Mouse (Mus musculus): Measurements from ENCODE around the gene Smad9. TPM values are rescaled to one million over a fixed set of nuclear protein-coding genes. Genes with fewer than 3 reads are reported as not detected.

Smad9 gene
- total RNA-seq (2022): 1 to 10 TPM; 8.4 to 8.6 (median 8.5) TPM

DNA sequence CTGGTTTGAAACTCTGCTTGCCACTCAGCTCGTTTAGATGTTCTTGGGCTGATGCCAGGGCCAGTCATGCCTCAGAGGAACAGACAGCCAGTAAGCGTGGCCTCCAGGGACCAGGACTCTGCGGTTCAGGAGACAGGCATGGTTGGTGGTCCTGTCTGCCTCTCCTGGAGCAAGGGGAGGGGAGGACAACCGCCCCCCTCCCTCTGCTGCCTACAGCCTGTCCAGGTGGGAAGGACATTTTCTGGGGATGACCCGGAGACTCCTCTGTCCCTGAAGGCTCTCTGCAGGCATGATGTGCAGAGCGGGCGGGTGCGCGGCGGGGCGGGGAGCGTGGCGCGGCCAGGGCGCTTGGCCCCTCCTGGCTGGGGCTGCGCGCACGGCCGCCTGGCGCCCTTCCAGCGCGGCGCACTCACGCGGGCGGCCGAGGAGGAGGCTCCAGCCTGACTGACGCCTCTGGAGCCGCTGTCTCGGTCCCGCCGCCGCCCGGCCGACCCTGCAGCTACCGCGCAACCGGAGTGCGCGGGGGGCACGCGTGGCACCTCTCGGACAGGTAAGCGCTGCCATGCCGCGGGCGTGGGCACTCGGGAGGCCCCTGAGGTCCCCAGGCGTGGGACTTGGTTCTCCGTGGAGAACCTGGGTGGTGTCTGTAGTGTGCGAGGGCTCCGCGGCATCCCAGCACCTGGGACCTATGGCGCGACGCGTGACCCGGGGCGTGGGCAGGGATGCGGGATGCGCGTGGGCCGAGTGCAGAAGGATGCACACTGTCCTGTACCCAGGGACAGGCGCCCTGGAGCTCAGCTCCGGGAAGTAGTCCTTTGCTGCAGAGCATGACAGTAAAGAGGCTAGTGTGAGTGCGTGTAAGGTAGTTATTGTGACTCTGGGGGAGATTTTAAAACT, at the start of gene Smad9:
Smad9 (plus strand) TSS at position 438 of the 897 bp plus-strand sequence.
- peak; percentile 35 to 60 for DNase-seq (ENCODE audit: low spot score in 2 of 2)

- no peak for DNase-seq (ENCODE audit: low spot score in 2 of 2)
These were observed 46.4 kb upstream of the Smad9 start for GRCm38 (mm10) chr3:54708972-54709371.

GRCm38 (mm10) chr3:54714253-54714652, 41.1 kb upstream of the Smad9 start, which contains the start of gene Gm21958:
Gene Gm21958 (minus strand): TSS chr3:54714353.
- DNase-seq (ENCODE audit: low spot score in 2 of 2): no peak

GRCm38 (mm10) chr3:54715461-54715860, 39.9 kb upstream of the Smad9 start:
- no peak for DNase-seq (ENCODE audit: low spot score in 2 of 2)

DNA sequence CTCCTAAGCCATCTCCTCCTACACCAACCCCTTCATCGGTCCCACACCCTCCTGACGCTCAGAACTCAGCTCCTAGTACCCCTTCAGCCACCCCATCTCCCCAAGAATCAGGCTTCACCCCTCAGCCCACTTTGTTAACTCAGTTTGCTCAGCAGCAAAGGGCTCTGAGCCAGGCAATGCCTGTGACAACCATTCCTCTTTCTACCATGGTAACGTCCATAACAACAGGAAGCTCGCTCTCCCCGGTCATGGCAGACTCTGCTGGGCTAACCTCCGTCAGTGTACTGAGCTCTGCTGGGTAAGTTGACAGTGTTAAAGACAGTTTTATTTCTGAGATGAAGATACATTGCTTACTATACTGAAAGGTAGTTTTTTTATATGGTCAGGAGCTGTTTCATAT, 38.0 kb upstream of the Smad9 start:
- DNase-seq (ENCODE audit: low spot score in 2 of 2): no peak

DNA sequence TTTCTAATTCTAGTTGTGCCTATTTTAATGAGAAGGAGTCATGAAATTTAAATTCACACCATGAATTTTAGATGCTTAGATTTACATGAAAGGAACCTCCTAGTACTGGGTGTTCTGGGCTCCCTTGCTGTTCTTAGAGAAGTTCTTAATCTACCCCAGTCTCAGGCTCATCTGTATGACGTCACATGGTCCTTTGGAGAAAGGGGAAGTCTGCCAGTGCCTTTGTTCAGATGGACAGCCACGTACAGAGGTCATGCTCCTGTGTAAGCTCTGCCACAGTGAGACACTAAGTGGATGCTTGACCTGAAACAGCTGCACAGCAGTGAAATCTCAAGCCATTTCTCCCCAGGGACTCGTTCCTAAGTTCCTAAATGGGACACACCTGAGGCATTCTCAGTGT, 36.4 kb upstream of the Smad9 start:
- no peak for DNase-seq (ENCODE audit: low spot score in 2 of 2)

DNA sequence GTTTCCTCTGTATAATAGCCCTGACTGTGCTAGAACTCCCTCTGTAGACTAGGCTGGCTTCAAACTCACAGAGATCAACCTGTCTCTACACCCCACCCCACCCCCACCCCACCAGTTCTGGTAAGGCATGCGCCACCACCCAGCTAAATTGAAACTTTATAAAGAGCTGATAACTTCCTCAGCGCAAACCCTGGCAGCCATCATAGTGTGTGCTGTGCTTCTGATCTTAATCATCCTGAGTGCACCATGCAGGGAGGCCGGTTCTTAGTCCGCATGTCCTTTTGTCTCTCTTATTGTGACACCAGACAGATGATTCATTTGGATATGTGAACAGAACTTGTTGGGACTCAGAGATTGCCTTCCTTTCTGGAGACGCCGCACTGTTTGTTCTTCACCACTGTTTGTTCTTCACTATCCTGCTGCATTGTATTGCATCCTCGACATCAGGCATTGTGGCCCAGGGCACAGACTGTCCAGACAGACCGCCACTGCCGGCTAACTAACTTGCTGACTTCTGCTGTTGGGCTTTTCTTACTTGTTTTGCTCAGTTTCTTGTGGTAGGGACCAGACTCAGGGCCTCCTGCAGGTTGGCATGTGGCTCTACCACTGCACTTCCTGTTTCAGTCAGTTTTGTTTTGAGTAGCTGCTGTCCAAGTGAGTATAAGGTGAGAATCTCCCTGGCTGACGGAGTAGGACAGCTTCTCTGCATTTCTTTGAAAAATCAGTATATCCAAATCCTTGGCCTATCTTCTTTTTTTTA, 31.5 kb upstream of the Smad9 start:
- DNase-seq (ENCODE audit: low spot score in 2 of 2): no peak

- DNase-seq (ENCODE audit: low spot score in 2 of 2): no peak
These were observed 30.0 kb upstream of the Smad9 start for GRCm38 (mm10) chr3:54725344-54725743.

- no peak for DNase-seq (ENCODE audit: low spot score in 2 of 2)
These were observed 27.8 kb upstream of the Smad9 start for GRCm38 (mm10) chr3:54727588-54727987.

GRCm38 (mm10) chr3:54728100-54728499, 27.3 kb upstream of the Smad9 start:
- DNase-seq (ENCODE audit: low spot score in 2 of 2): no peak

DNA sequence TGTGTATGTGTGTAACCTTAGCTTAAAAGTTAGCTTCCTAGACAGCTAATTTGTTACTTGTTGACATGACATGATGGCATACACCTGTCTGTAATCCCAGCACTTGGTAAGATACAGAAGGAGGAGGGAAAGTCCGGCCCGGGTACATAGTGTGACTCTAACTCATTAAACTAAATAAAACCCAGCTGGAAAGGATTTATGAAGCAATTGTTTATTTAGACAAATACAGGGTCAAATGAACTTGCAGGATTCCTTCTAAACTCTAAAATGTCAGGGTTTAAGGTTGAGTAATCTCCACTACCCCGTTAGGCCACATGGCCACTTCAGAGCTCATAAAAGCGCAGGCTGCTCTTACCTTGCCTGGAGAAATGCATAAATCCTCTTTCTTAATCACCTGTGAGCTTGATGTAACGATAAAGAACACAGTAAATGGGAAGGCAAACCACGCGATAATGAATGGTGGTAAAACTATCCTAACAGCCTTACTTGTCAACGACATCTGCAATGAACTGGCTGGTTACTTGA, 23.7 kb upstream of the Smad9 start:
- DNase-seq (ENCODE audit: low spot score in 2 of 2): no peak

DNA sequence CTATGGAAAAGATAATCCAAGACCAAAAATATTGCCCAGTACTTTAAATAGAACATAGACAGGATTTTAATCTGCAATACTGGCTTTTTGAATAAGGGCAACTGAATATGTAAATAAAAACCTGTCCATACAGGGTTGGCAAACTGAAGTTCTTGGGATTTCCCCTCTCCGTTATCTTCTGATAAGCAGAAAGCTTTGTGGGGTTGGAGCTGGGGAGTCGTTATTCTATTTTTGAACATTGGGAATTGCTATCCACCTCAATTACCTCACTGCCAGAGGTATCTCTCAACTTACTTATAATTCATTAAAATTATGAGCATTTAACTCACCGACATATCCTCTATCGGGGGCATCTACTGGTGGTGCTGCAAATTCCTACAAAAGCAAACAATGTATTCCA, 23.0 kb upstream of the Smad9 start:
- DNase-seq (ENCODE audit: low spot score in 2 of 2): no peak

DNA sequence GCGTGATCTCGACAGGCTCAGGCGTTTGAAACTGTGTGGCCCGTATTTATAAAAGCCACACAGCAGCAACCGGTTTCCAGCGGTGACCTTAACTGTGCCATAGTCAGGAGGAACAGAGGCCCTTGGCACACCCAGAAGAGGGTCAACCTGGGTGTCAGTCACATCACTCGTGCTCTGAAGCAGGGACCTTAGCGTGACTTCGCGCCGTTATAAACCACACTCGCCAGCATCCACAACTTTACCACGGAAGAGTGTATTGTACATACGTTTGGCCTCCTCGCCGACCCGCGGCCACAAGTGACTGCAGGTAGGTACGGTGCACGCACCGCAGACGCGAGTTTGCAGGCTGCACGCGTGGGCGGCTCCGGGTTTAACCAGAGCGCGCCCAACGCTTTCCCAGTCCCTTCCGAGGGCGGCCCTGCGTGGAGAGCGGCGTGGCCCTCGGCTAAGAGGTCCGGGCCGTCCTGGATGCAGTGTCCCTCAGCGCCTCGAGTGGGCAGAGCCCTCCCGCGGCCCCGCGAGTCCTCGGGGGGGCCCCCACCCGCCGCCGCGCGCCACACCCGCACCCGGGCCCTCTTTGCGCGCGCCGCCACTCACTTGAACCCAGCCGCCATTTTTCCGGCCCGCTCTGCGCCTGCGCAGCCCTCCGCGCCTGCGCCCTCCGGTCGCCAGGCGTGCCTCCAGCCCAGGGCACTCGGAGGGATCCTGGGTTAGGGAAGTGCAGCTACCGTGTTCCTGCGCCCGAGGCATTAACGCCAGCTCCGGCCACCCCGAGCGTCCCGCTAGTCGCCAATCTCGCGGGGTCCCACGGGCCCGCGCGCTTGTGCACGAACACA, 20.8 kb upstream of the Smad9 start:
- DNase-seq (ENCODE audit: low spot score in 2 of 2): peak; percentile 75 to 88

DNA sequence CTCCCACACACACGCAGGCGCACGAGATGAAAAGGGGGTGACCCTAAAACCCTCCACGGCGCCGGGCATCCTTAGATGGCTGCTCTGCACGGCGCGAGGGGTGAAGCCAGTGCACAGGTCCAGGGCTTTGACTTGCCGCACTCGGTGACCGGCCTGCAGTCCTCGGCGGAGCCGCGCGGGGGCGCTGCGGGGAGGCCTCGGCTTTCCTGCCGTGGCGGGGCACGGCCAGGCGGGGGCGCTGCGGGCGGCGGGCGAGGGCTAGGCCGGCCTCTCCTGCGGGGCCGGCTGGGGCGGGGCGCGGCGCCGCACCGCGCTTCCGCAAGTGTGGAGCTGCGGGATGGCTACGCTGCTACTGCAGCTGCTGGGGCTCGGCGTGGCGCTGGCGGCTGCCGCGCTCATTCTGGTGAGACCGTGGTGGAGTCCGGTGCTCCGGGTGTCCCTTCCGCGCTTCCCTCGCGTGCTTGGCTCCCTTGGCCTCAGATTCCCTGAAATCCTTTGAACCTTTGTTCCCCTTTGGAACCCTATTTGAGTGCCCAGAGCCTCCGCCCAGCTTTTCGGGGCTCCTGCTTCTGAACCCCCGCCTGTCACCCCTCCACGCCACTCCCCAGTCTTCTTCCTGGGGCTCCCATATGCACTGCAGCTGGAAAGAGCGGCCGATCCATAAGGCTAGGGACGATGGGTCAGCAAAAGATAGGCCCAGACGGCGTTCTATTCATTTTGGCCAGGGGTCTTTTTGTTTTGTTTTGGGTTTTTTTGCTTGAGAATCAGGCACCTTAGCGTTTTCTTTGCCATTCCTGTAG, 19.9 kb upstream of the Smad9 start, which contains the start of the genes Exosc8 and Alg5:
Exosc8 (minus strand) TSS at position 147 of the 800 bp plus-strand sequence.
Alg5 (plus strand) TSS at position 293 of the 800 bp plus-strand sequence.
- peak; percentile 74 to 88 for DNase-seq (ENCODE audit: low spot score in 2 of 2)

DNA sequence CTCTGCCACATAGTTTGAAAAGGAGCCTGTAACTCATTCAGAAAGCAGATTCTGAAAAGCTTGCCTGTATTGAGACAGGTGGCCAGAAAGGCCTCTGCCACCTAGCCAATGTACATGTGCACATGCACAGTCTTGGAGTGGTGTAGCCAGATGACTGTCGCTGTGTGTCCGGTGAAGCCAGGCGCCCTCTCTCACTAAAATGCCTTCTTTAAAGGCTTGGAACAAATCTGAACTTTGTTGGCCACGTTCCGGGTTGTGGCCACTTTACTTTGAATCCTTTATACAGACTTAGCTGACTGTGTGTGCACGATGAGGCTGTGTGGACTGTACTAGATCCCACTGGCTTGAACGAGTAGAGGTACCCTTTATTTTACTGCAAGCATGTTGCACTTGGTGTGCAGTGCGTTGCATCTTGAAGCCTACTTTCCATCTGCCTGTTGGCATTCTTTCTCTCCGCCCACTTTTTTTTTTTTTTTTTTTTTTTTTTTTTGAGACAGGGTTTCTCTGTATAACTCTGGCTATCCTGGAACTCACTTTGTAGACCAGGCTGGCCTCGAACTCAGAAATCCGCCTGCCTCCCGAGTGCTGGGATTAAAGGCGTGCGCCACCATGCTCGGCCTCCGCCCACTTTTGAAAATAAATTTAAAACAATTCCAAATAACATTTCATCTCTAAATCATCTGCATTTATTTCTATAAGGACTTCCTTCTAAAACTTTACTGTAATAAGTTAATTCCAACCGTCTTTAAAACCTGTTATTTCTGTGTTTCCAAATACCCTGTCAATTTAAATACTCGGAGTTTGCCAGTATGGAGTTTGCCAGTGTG, 19.1 kb upstream of the Smad9 start:
- DNase-seq (ENCODE audit: low spot score in 2 of 2): no peak

- DNase-seq (ENCODE audit: low spot score in 2 of 2): no peak
These were observed 18.1 kb upstream of the Smad9 start for GRCm38 (mm10) chr3:54737317-54737716.

GRCm38 (mm10) chr3:54741965-54742364, 13.4 kb upstream of the Smad9 start:
- DNase-seq (ENCODE audit: low spot score in 2 of 2): no peak

GRCm38 (mm10) chr3:54745799-54746198, 9.6 kb upstream of the Smad9 start:
- DNase-seq (ENCODE audit: low spot score in 2 of 2): no peak

- DNase-seq (ENCODE audit: low spot score in 2 of 2): no peak
These were observed 2.0 kb upstream of the Smad9 start for GRCm38 (mm10) chr3:54753411-54753810.

Measured in layer of hippocampus, adult 8-10 months (tissue).